Mouse (Mus musculus) lung, adult 2 months (tissue): ENCODE results near the gene Glo1.

ENCODE experiments used
- CTCF ChIP-seq: fragments of 200-500 bp; IDR thresholded peaks from 2 replicates; pipeline ENCODE4 v1.5.1; 2011; ENCODE audit warnings: mild to moderate bottlenecking, low read length, control low read depth; ENCODE audit not compliant: insufficient read depth
- POLR2A ChIP-seq: fragments of 200-500 bp; IDR thresholded peaks from 2 replicates; pipeline ENCODE4 v1.6.1; 2011; ENCODE audit warnings: low read depth, mild to moderate bottlenecking, control low read depth, low read length, borderline replicate concordance; ENCODE audit errors: extremely low read depth

- TF ChIP-seq CTCF (no peak), POLR2A (no peak)
Observed at GRCm38 (mm10) chr17:30582313-30582712, 44.4 kb downstream of the Glo1 start.
